Mouse (Mus musculus): ENCODE results near the gene Fkbp15.

DNA sequence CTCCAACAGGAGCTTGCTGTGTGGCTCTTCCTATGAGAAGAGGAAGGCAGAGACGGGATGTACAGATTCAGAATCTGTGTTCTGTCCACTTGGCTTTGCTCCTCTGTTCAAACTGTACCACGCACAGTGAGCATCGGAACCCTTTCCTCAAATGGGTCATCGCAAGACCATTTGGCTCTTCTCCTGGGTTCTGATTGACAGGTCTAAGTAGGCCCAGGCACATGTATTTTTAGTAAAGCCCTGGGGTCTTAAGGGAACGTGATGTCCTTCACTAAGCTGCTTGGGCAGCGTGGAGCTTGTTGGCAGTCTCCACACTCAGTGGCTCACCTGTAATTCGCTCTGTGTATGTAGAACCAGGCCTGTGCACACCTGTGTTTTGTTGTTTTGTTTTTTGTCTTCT, 71.1 kb downstream of the Fkbp15 start:
- TF ChIP-seq POLR2A (IDR thresholded peaks at IDR 0.05; ENCODE audit: insufficient read depth, low read depth, low read length) (no peak), EP300 (IDR thresholded peaks at IDR 0.05; ENCODE audit: insufficient read depth, low read depth, low read length) (no peak)
